Mouse (Mus musculus): ENCODE data around the gene Edn1.

The Edn1 gene

DNA sequence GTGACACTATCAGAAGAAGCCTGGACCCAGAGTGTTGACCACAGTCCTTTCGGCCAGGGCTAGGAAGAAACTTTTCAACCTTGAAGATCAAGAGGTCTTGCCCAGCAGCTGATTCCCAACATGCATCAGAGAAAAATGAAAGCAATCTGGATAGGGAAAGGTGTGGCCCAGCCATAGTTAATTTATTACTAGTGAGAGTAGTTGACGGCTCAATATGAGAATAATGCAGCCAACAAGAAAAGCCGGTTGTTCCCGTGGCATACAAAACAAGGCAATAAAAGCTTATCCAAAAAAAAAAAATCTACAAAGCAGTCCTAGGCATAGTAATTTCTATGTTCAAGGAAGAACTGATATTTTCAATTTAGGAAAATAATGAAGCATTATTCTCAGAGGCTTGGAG is 16.5 kb downstream of the Edn1 start:
- no peak for DNase-seq

DNA sequence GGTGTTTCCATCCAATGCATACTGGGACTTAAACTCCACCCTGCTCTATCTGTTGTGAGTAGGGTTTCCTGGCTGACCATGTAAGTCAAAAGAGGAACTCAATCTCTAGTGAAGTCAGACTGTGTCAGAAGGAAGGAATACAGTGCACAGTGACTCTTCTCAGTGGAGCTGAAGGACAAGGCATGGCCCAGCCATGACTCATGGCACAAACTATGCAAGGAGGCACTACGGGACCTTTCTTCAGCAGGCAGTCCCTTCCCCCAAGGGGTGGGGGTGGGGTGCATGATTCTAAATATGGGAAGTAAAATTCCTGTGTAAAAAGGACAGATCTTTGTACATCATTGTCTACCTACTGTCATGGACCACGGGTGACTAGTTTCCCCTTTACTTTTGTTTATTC is 27.3 kb downstream of the Edn1 start:
- no peak for DNase-seq

GRCm38 (mm10) chr13:42331104-42331503 is 29.8 kb downstream of the Edn1 start:
- no peak for DNase-seq

- peak in 1 of 2 experiments; percentile 40 for DNase-seq
Observed at GRCm38 (mm10) chr13:42334981-42335380, 33.7 kb downstream of the Edn1 start.

DNA sequence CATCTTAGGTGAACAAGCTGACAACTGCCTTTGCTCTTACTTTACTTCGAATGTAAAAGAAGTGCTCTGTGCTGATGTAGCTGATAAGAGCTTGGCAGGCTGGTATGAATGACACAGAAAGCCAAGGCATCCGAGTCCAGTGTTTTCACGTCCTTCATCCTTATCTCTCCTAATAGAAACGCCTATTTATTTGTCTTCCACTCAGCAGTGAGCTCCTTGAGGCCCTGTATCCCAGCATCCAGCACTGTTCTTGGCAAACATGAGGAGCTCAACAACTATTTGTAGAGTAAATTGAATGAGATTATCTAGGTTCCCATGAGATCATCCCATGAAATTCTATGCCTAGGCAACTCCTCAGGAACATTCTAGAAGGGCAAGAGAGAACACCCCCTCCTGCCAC is 35.1 kb downstream of the Edn1 start:
- DNase-seq = peak in 1 of 2 experiments; percentile 32

DNA sequence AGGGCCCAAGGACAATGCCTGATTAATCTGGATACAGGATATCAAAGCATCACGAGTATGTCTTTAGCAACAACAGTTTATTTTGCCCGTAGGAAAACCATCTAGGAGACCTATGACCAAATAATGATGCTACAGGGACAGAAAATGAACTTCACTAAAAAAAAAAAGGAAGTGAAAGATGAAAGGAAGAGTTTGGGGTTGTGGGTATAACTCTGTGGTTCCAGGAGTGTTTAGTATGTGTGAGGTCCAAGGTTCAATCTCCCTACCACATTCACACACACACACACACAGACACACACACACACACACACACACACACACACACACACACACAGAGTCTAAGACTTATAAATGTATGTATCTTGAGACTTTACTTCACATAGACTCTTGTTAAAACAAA is 35.8 kb downstream of the Edn1 start:
- no peak for DNase-seq

DNA sequence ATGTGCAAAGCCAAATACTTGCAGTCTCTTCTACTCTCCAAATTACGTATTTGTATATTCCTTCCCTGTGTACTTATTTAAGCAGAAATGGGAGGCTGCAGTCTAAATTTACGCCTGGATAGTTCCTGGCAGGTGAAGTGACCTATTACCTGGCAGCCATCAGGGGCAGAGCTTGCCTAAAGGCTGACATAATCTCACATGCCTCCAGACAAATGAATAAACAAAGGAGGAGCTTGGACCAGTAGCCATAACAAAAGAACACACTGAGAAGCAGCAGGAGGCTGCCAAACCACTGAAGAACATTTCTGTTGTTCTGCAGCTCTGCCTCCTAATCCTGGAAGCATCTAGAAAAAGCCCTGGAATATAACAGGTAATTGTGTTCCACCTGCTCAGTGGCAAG is 38.2 kb downstream of the Edn1 start:
- DNase-seq = peak in 1 of 2 experiments; percentile 19

DNA sequence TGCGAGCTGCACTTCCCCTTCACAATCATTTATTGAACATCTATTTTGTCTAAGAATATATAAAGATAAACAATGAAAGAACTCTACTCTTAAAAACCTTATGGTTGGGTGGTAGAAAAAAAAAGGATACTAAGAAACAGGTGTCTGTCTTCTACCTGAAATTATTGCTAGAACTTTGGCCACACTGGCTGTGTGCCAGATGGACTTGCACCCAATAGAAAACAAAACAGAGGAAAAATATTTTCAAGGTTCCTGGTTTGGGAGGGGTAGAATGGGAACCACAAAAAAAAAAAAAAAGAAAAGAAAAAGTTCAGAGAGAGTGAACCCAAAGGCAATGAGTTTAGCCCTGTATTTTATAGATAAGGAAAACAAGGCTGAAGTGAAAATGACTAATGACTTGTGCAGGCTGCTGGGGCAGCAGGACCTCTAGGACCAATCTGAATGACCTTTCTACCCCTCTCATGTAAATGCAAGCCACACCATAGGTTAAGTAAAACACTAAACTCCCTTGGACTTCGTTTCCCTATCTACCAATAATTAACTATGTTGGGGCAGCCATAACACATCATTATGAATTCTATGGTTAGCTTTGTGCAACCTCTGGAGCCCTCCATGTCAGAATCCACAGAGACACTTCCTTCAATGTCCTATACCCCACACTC is 40.7 kb downstream of the Edn1 start:
- no peak for DNase-seq

DNA sequence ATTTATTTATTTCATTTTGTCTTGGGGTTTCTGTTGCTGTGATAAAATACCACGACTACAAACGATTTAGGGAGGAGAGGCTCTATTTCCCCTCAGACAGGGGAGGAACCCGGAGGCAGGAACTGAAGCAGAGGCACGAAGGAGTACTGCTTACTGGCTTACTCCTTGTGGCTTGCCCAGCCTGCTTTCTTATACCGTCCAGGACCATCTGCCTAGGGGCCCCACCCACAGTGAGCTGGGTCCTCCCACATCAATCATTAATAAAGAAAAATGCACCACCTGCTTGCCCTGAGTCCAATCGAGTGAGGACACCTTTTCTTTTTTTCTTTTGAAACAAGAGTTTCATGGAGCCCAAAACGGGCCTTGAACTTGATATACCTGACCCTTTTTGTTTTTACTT is 44.2 kb downstream of the Edn1 start:
- DNase-seq = no peak

DNA sequence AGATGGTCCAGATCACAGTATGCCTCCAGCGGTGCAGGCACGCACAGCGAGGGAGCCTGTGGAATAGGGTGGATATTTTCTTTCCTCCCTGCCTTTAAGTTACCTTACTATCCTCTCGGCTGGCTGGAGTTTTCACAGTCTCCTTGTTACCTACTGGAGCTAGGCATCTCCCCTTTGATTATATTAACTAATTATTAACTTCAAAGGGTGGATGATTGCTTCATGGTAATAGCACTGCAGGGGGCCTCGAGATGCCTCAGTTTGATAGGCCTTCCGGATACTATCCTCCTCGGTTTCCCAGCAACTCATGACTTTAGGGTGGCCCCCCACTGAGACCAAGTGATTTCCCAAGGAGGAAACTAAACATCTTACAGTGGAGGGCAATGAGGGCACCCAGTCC is 45.1 kb downstream of the Edn1 start:
- DNase-seq = no peak

DNA sequence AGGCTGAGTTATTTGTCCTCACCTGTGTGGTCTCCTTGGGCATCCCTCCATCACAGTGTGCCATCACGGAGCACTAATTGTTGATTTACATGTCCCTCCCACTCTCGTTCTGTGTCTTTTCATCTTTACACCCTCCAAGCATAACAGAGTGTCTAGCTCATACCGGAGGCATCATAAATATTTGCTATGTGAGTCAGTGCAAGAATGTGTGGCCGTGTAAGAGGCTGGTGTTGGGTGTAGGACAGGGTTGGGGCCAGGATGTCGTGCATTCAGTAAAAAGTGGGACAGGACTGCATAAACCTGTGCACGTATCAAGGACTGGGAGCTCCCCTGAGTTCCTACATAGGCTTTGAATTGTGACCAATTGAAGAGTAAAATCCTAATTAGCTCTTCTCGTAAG is 50.4 kb downstream of the Edn1 start:
- DNase-seq = no peak

Data from lung, adult 18-20 months (tissue).